Mouse (Mus musculus): Measurements from ENCODE around the gene Fgfr2. TPM values are rescaled to one million over a fixed set of nuclear protein-coding genes. Genes with fewer than 3 reads are reported as not detected.

Gene Fgfr2
- total RNA-seq, 1 experiment, result 37.5 TPM

- Histone ChIP-seq H3K27ac (ENCODE audit: insufficient read depth, low read depth, low read length, poor library complexity, severe bottlenecking) (no peak overlapping the region), H3K9ac (ENCODE audit: insufficient read depth, low read depth, low read length, poor library complexity, severe bottlenecking) (no peak overlapping the region), H3K9me3 (ENCODE audit: control insufficient read depth, insufficient read depth, low read depth, low read length) (no peaks in the 10 kb centered on the region), H3K4me1 (ENCODE audit: control insufficient read depth in 2 of 2, insufficient read depth in 2 of 2, low read length in 2 of 2, poor library complexity in 1 of 2) (peaks cover 0 to 5% of the 10 kb centered on the region in 2 experiments; a peak in 1 of 4 replicates), H3K4me3 (ENCODE audit: insufficient read depth in 1 of 2, low read depth in 1 of 2, low read length in 2 of 2, poor library complexity in 1 of 2, severe bottlenecking in 1 of 2) (no peak overlapping the region), H3K36me3 (ENCODE audit: control insufficient read depth, insufficient read depth, low read length, poor library complexity, severe bottlenecking) (no peaks in the 10 kb centered on the region)
- in situ Hi-C loops (cut with MboI; ENCODE audit: low sequenced_read_pairs in 2 of 2, unreplicated experiment in 2 of 2), result loop anchor here in 1 of 2 experiments (25.0 kb wide), 1 partner anchor 651 kb away; no protein-coding TSS in a partner anchor
- TF ChIP-seq CHD2 (IDR thresholded peaks at IDR 0.05; ENCODE audit: low read depth, low read length) (no peak), ZC3H11A (IDR thresholded peaks at IDR 0.05; ENCODE audit: borderline replicate concordance, low read depth, low read length) (no peak), MAFK (IDR thresholded peaks at IDR 0.05; ENCODE audit: insufficient read depth, low read depth, low read length) (no peak), HCFC1 (IDR thresholded peaks at IDR 0.05; ENCODE audit: borderline replicate concordance, insufficient read depth, low read length) (no peak), ZNF384 (IDR thresholded peaks at IDR 0.05; ENCODE audit: low read depth, low read length) (no peak)
- DNase-seq (ENCODE audit: low read depth, low spot score), result no peak
Observed at GRCm38 (mm10) chr7:132236789-132237188, 886.4 kb downstream of the Fgfr2 start.

DNA sequence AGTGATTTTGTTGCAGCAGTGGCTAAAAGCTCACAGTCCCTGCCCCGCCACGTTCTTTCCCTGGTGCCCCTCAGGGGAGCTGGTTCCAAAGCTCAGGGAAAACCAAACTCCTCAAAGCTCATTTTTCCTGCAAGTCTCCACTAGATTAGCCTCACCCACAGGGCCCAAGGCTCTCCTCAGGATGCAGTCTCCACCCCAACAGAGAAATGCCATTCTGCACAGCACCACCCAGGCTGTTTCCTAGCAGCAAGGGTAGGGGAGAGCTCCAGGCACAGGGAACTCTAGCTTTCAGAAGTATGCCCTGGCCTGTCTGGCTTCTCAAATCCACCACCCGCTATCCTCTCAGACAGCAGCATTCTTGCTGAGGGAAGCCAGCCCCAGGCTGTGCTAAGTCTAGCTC is 888.9 kb downstream of the Fgfr2 start:
- Histone ChIP-seq H3K9me3 (ENCODE audit: control insufficient read depth, insufficient read depth, low read depth, low read length) (no peaks in the 10 kb centered on the region), H3K27ac (ENCODE audit: insufficient read depth, low read depth, low read length, poor library complexity, severe bottlenecking) (no peak overlapping the region), H3K9ac (ENCODE audit: insufficient read depth, low read depth, low read length, poor library complexity, severe bottlenecking) (no peak overlapping the region), H3K4me1 (ENCODE audit: control insufficient read depth in 2 of 2, insufficient read depth in 2 of 2, low read length in 2 of 2, poor library complexity in 1 of 2) (peaks cover 0 to 5% of the 10 kb centered on the region in 2 experiments; a peak in 1 of 4 replicates), H3K4me3 (ENCODE audit: insufficient read depth in 1 of 2, low read depth in 1 of 2, low read length in 2 of 2, poor library complexity in 1 of 2, severe bottlenecking in 1 of 2) (no peak overlapping the region), H3K36me3 (ENCODE audit: control insufficient read depth, insufficient read depth, low read length, poor library complexity, severe bottlenecking) (no peaks in the 10 kb centered on the region)
- no peak for DNase-seq (ENCODE audit: low read depth, low spot score)
- in situ Hi-C loops (cut with MboI; ENCODE audit: low sequenced_read_pairs in 2 of 2, unreplicated experiment in 2 of 2), result loop anchor here in 1 of 2 experiments (25.0 kb wide), 1 partner anchor 653 kb away; no protein-coding TSS in a partner anchor
- TF ChIP-seq HCFC1 (IDR thresholded peaks at IDR 0.05; ENCODE audit: borderline replicate concordance, insufficient read depth, low read length) (no peak), ZNF384 (IDR thresholded peaks at IDR 0.05; ENCODE audit: low read depth, low read length) (no peak), MAFK (IDR thresholded peaks at IDR 0.05; ENCODE audit: insufficient read depth, low read depth, low read length) (no peak), ZC3H11A (IDR thresholded peaks at IDR 0.05; ENCODE audit: borderline replicate concordance, low read depth, low read length) (no peak), CHD2 (IDR thresholded peaks at IDR 0.05; ENCODE audit: low read depth, low read length) (no peak)

DNA sequence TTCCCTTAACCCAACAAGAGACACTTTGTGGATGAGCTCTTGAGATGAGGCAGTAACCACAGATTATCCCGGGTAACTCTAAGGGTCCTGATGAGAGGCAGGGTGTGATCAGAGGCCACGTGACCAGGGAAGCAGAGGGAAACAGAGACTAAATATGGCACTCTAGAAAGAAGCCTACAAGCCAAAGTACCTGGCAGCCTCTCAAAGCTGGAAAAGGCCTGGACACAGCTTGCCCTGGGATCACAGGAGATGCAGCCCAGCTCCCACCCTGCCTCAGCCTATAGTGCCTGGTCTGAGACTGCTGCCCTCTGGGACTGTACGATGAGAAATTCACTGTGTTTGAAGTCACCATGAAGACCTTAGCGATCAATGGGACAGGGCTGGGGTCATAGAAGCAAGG is 889.4 kb downstream of the Fgfr2 start:
- no peak overlapping the region for H3K4me3 ChIP-seq (ENCODE audit: insufficient read depth in 1 of 2, low read depth in 1 of 2, low read length in 2 of 2, poor library complexity in 1 of 2, severe bottlenecking in 1 of 2)
- TF ChIP-seq HCFC1 (IDR thresholded peaks at IDR 0.05; ENCODE audit: borderline replicate concordance, insufficient read depth, low read length), result no peak
- no peak for TF ChIP-seq MAFK (IDR thresholded peaks at IDR 0.05; ENCODE audit: insufficient read depth, low read depth, low read length)
- no peak for TF ChIP-seq ZNF384 (IDR thresholded peaks at IDR 0.05; ENCODE audit: low read depth, low read length)
- TF ChIP-seq CHD2 (IDR thresholded peaks at IDR 0.05; ENCODE audit: low read depth, low read length), result no peak
- TF ChIP-seq ZC3H11A (IDR thresholded peaks at IDR 0.05; ENCODE audit: borderline replicate concordance, low read depth, low read length), result no peak
- no peak overlapping the region for H3K9ac ChIP-seq (ENCODE audit: insufficient read depth, low read depth, low read length, poor library complexity, severe bottlenecking)
- DNase-seq (ENCODE audit: low read depth, low spot score), result no peak
- in situ Hi-C loops (cut with MboI; ENCODE audit: low sequenced_read_pairs in 2 of 2, unreplicated experiment in 2 of 2), result loop anchor here in 1 of 2 experiments (25.0 kb wide), 1 partner anchor 654 kb away; no protein-coding TSS in a partner anchor
- H3K4me1 ChIP-seq (ENCODE audit: control insufficient read depth in 2 of 2, insufficient read depth in 2 of 2, low read length in 2 of 2, poor library complexity in 1 of 2), result peaks cover 0 to 5% of the 10 kb centered on the region in 2 experiments; a peak in 1 of 4 replicates
- no peak overlapping the region for H3K27ac ChIP-seq (ENCODE audit: insufficient read depth, low read depth, low read length, poor library complexity, severe bottlenecking)
- H3K9me3 ChIP-seq (ENCODE audit: control insufficient read depth, insufficient read depth, low read depth, low read length), result no peaks in the 10 kb centered on the region
- no peaks in the 10 kb centered on the region for H3K36me3 ChIP-seq (ENCODE audit: control insufficient read depth, insufficient read depth, low read length, poor library complexity, severe bottlenecking)

DNA sequence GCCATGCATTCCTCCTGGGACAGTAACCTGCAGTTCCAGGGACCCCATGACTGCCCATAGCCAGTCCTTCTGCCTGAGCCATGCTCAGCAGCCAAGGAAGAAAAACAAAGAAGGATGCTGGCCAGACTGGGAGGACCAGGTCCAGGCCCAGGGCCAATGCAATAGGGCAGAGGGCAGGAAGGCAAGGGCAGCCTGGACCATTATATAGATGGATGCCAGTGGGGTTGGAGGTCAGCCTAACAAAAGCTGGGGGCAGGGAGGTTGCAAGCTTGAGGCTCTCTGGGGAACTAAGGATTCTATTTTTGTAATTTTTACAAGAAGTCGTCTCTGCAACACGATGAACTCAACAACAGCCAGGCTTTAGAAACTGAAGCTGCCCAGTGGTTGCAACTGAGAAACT is 890.2 kb downstream of the Fgfr2 start:
- Histone ChIP-seq H3K4me1 (ENCODE audit: control insufficient read depth in 2 of 2, insufficient read depth in 2 of 2, low read length in 2 of 2, poor library complexity in 1 of 2) (peaks cover 0 to 5% of the 10 kb centered on the region in 2 experiments; a peak in 1 of 4 replicates), H3K36me3 (ENCODE audit: control insufficient read depth, insufficient read depth, low read length, poor library complexity, severe bottlenecking) (no peaks in the 10 kb centered on the region), H3K9ac (ENCODE audit: insufficient read depth, low read depth, low read length, poor library complexity, severe bottlenecking) (no peak overlapping the region), H3K27ac (ENCODE audit: insufficient read depth, low read depth, low read length, poor library complexity, severe bottlenecking) (no peak overlapping the region), H3K9me3 (ENCODE audit: control insufficient read depth, insufficient read depth, low read depth, low read length) (no peaks in the 10 kb centered on the region), H3K4me3 (ENCODE audit: insufficient read depth in 1 of 2, low read depth in 1 of 2, low read length in 2 of 2, poor library complexity in 1 of 2, severe bottlenecking in 1 of 2) (no peak overlapping the region)
- in situ Hi-C loops (cut with MboI; ENCODE audit: low sequenced_read_pairs in 2 of 2, unreplicated experiment in 2 of 2), result loop anchor here in 1 of 2 experiments (25.0 kb wide), 1 partner anchor 654 kb away; no protein-coding TSS in a partner anchor
- no peak for DNase-seq (ENCODE audit: low read depth, low spot score)
- TF ChIP-seq ZNF384 (IDR thresholded peaks at IDR 0.05; ENCODE audit: low read depth, low read length), result no peak
- TF ChIP-seq CHD2 (IDR thresholded peaks at IDR 0.05; ENCODE audit: low read depth, low read length), result no peak
- no peak for TF ChIP-seq HCFC1 (IDR thresholded peaks at IDR 0.05; ENCODE audit: borderline replicate concordance, insufficient read depth, low read length)
- no peak for TF ChIP-seq ZC3H11A (IDR thresholded peaks at IDR 0.05; ENCODE audit: borderline replicate concordance, low read depth, low read length)
- TF ChIP-seq MAFK (IDR thresholded peaks at IDR 0.05; ENCODE audit: insufficient read depth, low read depth, low read length), result no peak
